Comparison of ENCODE assay signal across 8 mouse cellular contexts in the genomic region with DNA sequence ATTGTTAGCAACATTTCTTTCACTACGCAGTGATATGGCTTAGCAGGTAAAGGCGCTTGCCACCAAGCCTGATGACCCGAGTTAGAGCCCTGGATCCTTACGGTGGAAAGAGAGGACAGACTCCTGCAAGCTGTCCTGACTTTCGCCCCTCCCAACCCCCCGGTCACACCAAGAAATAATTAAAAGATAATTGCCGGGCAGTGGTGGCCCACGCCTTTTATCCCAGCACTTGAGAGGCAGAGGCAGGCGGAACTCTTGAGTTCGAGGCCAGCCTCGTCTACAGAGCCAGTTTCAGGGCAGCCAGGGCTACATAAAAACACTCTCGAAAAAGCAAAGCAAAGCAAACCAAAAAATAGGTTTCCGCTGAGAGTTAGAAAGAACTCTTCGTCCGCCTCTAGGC. TPM values are rescaled to one million over a fixed set of nuclear protein-coding genes. Genes with fewer than 3 reads are reported as not detected.
DNase-seq lines count a peak whose midpoint lies in the region; ATAC-seq and TF ChIP-seq lines count a peak whose summit lies in the region.

No protein-coding gene starts in this region.

- H3K4me3 ChIP-seq in heart, embryonic 11.5 days (ENCODE audit: low read depth, low read length), result peak overlapping the region; percentile 77
- H3K4me3 ChIP-seq in E14TG2a.4 (replicated peaks; ENCODE audit: low read length), result peak overlapping the region; percentile 86
- H3K4me3 ChIP-seq in forebrain, embryonic 16.5 days (replicated peaks; ENCODE audit: low read length), result peak overlapping the region; percentile 79
- H3K4me3 ChIP-seq in liver, postnatal 0 days (ENCODE audit: low read depth, low read length), result peak overlapping the region; percentile 66

- peaks cover 11% of the 10 kb centered on the region for H3K4me1 ChIP-seq in heart, embryonic 11.5 days (ENCODE audit: control insufficient read depth, insufficient read depth, low read length)
- peaks cover 32% of the 10 kb centered on the region for H3K4me1 ChIP-seq in E14TG2a.4 (replicated peaks; ENCODE audit: low read depth, low read length)
- peaks cover 14% of the 10 kb centered on the region for H3K4me1 ChIP-seq in forebrain, embryonic 16.5 days (replicated peaks; ENCODE audit: control insufficient read depth, insufficient read depth, low read length)
- H3K4me1 ChIP-seq in liver, postnatal 0 days (ENCODE audit: insufficient read depth), result peaks cover 14% of the 10 kb centered on the region

- H3K9me3 ChIP-seq in heart, embryonic 11.5 days (replicated peaks; ENCODE audit: control insufficient read depth, low read length), result no peaks in the 10 kb centered on the region
- no peaks in the 10 kb centered on the region for H3K9me3 ChIP-seq in E14TG2a.4 (ENCODE audit: low read length)
- H3K9me3 ChIP-seq in forebrain, embryonic 16.5 days (ENCODE audit: control insufficient read depth, low read length), result no peaks in the 10 kb centered on the region
- no peaks in the 10 kb centered on the region for H3K9me3 ChIP-seq in liver, postnatal 0 days (ENCODE audit: low read length)

- peak overlapping the region; percentile 91 for H3K9ac ChIP-seq in heart, embryonic 11.5 days (ENCODE audit: low read depth, low read length)
- peak overlapping the region; percentile 73 for H3K9ac ChIP-seq in forebrain, embryonic 16.5 days (replicated peaks; ENCODE audit: low read depth, low read length)
- peak overlapping the region; percentile 75 for H3K9ac ChIP-seq in liver, postnatal 0 days (replicated peaks)

- DNase-seq in heart, adult 8-10 months (ENCODE audit: low spot score), result no peak
- no peak for DNase-seq in liver, postnatal 0 days
- no peak for DNase-seq in right cerebral cortex, postnatal 36 days (ENCODE audit: low spot score in 2 of 2)
- no peak for DNase-seq in left cerebral cortex, adult 8-10 months (ENCODE audit: low spot score in 2 of 2)
- no peak for DNase-seq in layer of hippocampus, adult 9-11 months

- WGBS in heart, embryonic 11.5 days (ENCODE audit: insufficient replicate concordance), result 6% methylated on average over 15 of the region's 15 CpGs
- 7% methylated on average over 15 of the region's 15 CpGs for WGBS in forebrain, embryonic 16.5 days
- WGBS in liver, postnatal 0 days (ENCODE audit: insufficient replicate concordance), result 6% methylated on average over 15 of the region's 15 CpGs

- no peaks in the 10 kb centered on the region for H3K27me3 ChIP-seq in heart, embryonic 11.5 days (ENCODE audit: control insufficient read depth, insufficient read depth, low read length)
- H3K27me3 ChIP-seq in E14TG2a.4 (ENCODE audit: insufficient read depth, low read length), result no peaks in the 10 kb centered on the region
- no peaks in the 10 kb centered on the region for H3K27me3 ChIP-seq in forebrain, embryonic 16.5 days (replicated peaks; ENCODE audit: control insufficient read depth, insufficient read depth, low read length)
- H3K27me3 ChIP-seq in liver, postnatal 0 days (ENCODE audit: insufficient read depth, low read length), result no peaks in the 10 kb centered on the region

- peak overlapping the region; percentile 89 for H3K27ac ChIP-seq in heart, embryonic 11.5 days (ENCODE audit: low read depth, low read length)
- no peak overlapping the region; the same call in 1 of the 2 replicates for H3K27ac ChIP-seq in forebrain, embryonic 16.5 days (ENCODE audit: low read length)
- H3K27ac ChIP-seq in liver, postnatal 0 days (ENCODE audit: low read depth), result peak overlapping the region; percentile 79

- peaks cover 11% of the 10 kb centered on the region for H3K36me3 ChIP-seq in heart, embryonic 11.5 days (ENCODE audit: control insufficient read depth, insufficient read depth, low read length)
- peaks cover 36% of the 10 kb centered on the region for H3K36me3 ChIP-seq in E14TG2a.4 (ENCODE audit: insufficient read depth, low read length)
- H3K36me3 ChIP-seq in forebrain, embryonic 16.5 days (ENCODE audit: control insufficient read depth, insufficient read depth), result no peaks in the 10 kb centered on the region; the same call in 1 of the 2 replicates
- H3K36me3 ChIP-seq in liver, postnatal 0 days (replicated peaks; ENCODE audit: insufficient read depth, low read length), result peaks cover 11% of the 10 kb centered on the region

- 0 out of 2 replicates have a peak, but pooled peaks have one; percentile 19 for ATAC-seq in heart, embryonic 11.5 days (replicated peaks; ENCODE audit: insufficient number of reproducible peaks, low FRiP score, low TSS enrichment)
- peak; percentile 39 for ATAC-seq in forebrain, embryonic 16.5 days
- peak; percentile 42 for ATAC-seq in liver, postnatal 0 days

- no peak for TF ChIP-seq CTCF in E14TG2a.4 (conservative IDR thresholded peaks at IDR 0.05; ENCODE audit: low read length)
- no peak for TF ChIP-seq CTCF in liver, postnatal 0 days (IDR thresholded peaks at IDR 0.05; ENCODE audit: low read depth)

- H3K4me2 ChIP-seq in heart, embryonic 11.5 days, result peak overlapping the region; percentile 80
- peak overlapping the region; percentile 77 for H3K4me2 ChIP-seq in forebrain, embryonic 16.5 days (ENCODE audit: low read length)
- H3K4me2 ChIP-seq in liver, postnatal 0 days (ENCODE audit: low read depth, low read length), result peak overlapping the region; percentile 78

- TF ChIP-seq EP300 in liver, postnatal 0 days (IDR thresholded peaks at IDR 0.05; ENCODE audit: low read depth), result no peak

RNA-seq across cellular contexts. Expression of gene Mrps21, which starts 0.3 kb away (rescaled TPM):
- 386 and 410 TPM in 2 replicates for polyA plus RNA-seq in heart, embryonic 11.5 days (2014; fragmentation: Nextera tagmentation; extraction: Ambion mirVana)
- 100 to 1,000 TPM; 312 to 354 (median 350) TPM for total RNA-seq in heart, adult 8-10 months (2022)
- 243 and 277 TPM in 2 replicates for polyA plus RNA-seq in forebrain, embryonic 16.5 days (2015; fragmentation: Nextera tagmentation; extraction: Ambion mirVana)
- 145 and 157 TPM in 2 replicates for polyA plus RNA-seq in liver, postnatal 0 days (2015; fragmentation: Nextera tagmentation; extraction: Ambion mirVana)
- 100 to 1,000 TPM; 139 to 170 (median 151) TPM for total RNA-seq in left cerebral cortex, adult 8-10 months (2022)

RNA-seq across cellular contexts. Expression of gene Ciart, which starts 11.1 kb away (rescaled TPM):
- 5.9 and 7.1 TPM in 2 replicates for polyA plus RNA-seq in heart, embryonic 11.5 days (2014; fragmentation: Nextera tagmentation; extraction: Ambion mirVana)
- 10 to 100 TPM; 12.0 to 58.8 (median 26.9) TPM for total RNA-seq in heart, adult 8-10 months (2022)
- polyA plus RNA-seq in forebrain, embryonic 16.5 days (2015; fragmentation: Nextera tagmentation; extraction: Ambion mirVana), result 4.1 and 5.7 TPM in 2 replicates
- 0.77 and 1.00 TPM in 2 replicates for polyA plus RNA-seq in liver, postnatal 0 days (2015; fragmentation: Nextera tagmentation; extraction: Ambion mirVana)
- 10 to 100 TPM; 27.0 to 55.7 (median 48.4) TPM for total RNA-seq in left cerebral cortex, adult 8-10 months (2022)

RNA-seq across cellular contexts. Expression of gene Prpf3, which starts 15.3 kb away (rescaled TPM):
- polyA plus RNA-seq in heart, embryonic 11.5 days (2014; fragmentation: Nextera tagmentation; extraction: Ambion mirVana), result 40.5 and 40.6 TPM in 2 replicates
- total RNA-seq in heart, adult 8-10 months (2022), result 10 to 100 TPM; 13.9 to 22.5 (median 21.3) TPM
- 47.2 and 49.1 TPM in 2 replicates for polyA plus RNA-seq in forebrain, embryonic 16.5 days (2015; fragmentation: Nextera tagmentation; extraction: Ambion mirVana)
- polyA plus RNA-seq in liver, postnatal 0 days (2015; fragmentation: Nextera tagmentation; extraction: Ambion mirVana), result 11.2 and 12.0 TPM in 2 replicates
- 10 to 100 TPM; 25.2 to 36.6 (median 36.3) TPM for total RNA-seq in left cerebral cortex, adult 8-10 months (2022)

RNA-seq across cellular contexts. Expression of gene BC028528, which starts 20.8 kb away (rescaled TPM):
- 29.3 and 29.5 TPM in 2 replicates for polyA plus RNA-seq in heart, embryonic 11.5 days (2014; fragmentation: Nextera tagmentation; extraction: Ambion mirVana)
- 10 to 100 TPM in 2 of 4 experiments, 1 to 10 TPM in 2; 6.3 to 12.0 (median 8.4) TPM for total RNA-seq in heart, adult 8-10 months (2022)
- 13.8 and 14.4 TPM in 2 replicates for polyA plus RNA-seq in forebrain, embryonic 16.5 days (2015; fragmentation: Nextera tagmentation; extraction: Ambion mirVana)
- polyA plus RNA-seq in liver, postnatal 0 days (2015; fragmentation: Nextera tagmentation; extraction: Ambion mirVana), result 7.6 and 7.9 TPM in 2 replicates
- total RNA-seq in left cerebral cortex, adult 8-10 months (2022), result 10 to 100 TPM in 1 of 4 experiments, 1 to 10 TPM in 3; 6.0 to 14.9 (median 8.1) TPM

RNA-seq across cellular contexts. Expression of gene Aph1a, which starts 22.8 kb away (rescaled TPM):
- 25.9 and 42.4 TPM in 2 replicates for polyA plus RNA-seq in heart, embryonic 11.5 days (2014; fragmentation: Nextera tagmentation; extraction: Ambion mirVana)
- total RNA-seq in heart, adult 8-10 months (2022), result 100 to 1,000 TPM; 102 to 115 (median 107) TPM
- 35.6 and 35.9 TPM in 2 replicates for polyA plus RNA-seq in forebrain, embryonic 16.5 days (2015; fragmentation: Nextera tagmentation; extraction: Ambion mirVana)
- polyA plus RNA-seq in liver, postnatal 0 days (2015; fragmentation: Nextera tagmentation; extraction: Ambion mirVana), result 17.1 and 22.9 TPM in 2 replicates
- total RNA-seq in left cerebral cortex, adult 8-10 months (2022), result 10 to 100 TPM; 65.4 to 77.7 (median 72.4) TPM
